Mouse (Mus musculus) layer of hippocampus, postnatal 25 days (tissue): ENCODE results near the gene Etv5. TPM values are rescaled to one million over a fixed set of nuclear protein-coding genes. Genes with fewer than 3 reads are reported as not detected.

Experiments used
- DNase-seq, 2 experiments: peaks; one replicate each; pipeline ENCODE4 v3.0.0; 2022; ENCODE audit warnings: mixed read lengths in 2 of 2, low spot score in 1 of 2; ENCODE audit errors: extremely low spot score in 1 of 2
- total RNA-seq, 2 experiments: library from RNA; stranded (reverse); gene quantifications; 2 replicates each; pipeline ENCODE4 v1.2.3; 2021

Gene Etv5
- total RNA-seq, 2 experiments from 2014 or later: 51.4 to 56.1 TPM

DNA sequence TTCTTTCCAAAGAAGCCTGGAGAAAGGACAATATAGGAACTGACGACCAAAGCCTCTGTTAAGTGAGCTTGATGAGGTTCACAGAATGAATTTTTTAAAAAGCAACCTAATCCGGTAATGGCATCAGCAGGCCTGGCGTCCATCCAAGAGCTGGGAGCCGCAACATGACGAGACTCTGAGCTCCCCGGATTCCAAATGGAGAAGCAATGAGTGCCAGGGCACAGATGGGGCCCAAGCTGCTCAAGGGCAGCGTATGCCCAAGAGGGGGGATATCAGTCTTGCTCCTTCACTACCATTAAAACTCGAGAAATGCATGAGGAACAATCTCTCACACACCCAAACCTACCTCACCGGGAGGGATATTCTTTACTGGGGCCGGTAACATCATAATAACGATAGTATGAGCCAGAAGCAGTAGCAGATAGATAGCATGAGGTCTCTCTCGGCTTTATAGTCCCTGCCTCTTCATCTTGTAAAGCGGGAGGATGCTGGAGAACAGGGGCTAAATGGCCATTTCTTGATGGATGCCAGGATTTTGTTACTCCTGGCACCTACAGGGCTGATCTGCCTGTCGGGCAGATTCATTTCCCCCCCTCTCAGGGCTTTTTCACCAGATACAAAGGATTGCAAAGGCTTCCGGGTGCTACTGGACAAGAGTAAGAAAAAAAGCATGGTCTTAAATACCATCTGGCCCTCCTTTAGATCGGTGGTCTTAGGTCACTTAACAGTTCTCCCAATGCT lies 9.1 kb downstream of the Etv5 start:
- DNase-seq: peak; percentile 64 to 76

DNA sequence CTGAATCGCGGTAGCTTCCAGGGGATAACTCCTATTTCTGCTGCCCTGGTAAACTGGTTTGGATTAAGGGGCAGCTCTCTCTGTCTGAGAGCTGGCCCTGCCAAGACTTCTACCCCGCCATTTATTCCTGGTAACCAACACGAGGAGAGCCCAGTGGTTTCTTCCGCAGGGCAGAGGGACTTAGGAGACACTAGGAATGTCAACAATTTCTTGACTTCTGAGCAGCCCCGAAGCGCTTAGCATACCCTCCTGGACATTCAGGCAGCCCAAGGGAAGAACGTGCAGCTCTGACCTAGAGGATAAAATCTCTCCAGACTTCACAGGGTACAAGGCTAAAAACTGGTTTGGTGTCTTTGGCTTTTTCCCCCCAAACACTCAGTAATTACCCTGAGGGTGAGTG lies 10.1 kb downstream of the Etv5 start:
- no peak for DNase-seq

DNA sequence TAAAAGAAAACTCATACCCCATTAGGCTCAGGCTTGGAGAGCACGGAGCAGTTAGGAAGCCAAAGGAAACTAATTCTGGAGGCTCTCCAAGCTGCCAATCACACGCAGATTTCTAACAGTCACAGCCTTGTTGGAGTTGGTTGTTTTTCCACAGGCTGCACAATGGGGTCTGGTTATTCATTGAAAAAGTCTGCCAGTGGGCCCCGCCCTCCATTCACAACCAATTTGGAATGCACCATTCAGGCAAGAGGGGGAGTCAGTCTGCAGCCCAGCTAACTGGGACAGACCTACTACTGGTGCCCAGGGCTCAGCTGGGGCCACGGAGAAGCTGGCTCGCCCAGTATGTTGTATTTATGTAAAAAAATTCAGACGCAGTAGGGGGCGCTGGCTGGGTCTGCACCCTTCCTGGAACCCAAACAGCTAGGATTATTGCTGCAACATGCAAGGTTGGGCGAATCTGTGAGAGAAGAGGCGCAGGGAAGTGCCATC lies 10.6 kb downstream of the Etv5 start:
- peak; percentile 57 to 66 for DNase-seq

DNA sequence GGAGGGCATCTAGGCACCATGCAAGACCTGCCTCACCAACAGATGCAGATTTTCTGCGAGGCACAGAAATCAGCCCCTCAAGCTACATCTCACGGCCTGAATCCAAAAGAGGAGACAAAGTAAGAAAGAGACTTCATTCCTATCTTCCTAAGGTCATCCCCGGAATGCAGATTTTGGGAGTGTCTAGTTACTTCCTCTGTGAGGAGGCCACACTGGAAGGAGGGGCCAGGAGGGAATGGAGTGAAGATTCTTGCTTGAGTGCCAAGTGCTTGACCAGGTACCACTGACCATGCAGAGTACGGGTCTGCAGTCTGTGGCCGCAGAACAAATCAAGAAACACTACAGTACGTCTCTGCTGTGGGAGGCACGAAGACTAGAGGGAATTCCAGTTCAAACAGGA lies 12.7 kb downstream of the Etv5 start:
- DNase-seq: no peak

DNA sequence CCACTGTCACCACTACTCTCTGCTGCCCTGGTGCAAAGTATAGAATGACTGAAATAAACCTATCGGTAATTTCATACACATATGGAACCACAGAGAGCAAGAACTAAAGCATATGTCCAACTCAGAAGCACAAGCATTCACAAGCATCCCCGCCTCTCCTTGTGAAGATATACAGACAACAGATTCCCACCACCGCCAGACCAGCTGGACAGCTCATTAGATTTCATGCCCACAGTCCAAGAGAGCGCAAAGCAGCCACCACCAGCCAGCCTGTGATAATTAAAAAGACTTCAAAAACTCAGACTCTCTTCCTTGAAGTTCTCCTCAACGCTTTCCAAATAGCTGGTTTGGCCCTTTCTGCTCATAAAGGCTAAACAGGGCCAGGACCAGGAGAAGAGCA lies 17.3 kb downstream of the Etv5 start:
- no peak for DNase-seq

DNA sequence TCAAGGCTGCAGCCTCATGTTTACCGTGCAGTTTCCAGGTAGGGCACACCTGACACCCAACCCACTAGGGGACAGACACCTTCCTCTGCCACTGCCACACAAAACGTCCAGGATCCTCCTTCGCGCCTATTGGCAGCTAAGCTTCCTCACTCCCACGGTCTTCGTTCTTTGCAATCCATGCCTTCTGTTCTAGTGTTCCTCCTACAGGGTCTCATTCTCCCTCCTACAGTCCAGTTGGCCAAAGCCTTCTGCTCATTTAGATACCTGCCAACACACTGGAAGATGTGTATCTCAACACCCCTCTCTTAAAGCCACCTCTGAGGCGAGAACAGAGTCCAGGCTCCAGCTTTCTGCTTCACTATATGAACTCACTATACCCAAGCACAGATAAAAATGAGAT lies 21.6 kb downstream of the Etv5 start:
- no peak for DNase-seq

DNA sequence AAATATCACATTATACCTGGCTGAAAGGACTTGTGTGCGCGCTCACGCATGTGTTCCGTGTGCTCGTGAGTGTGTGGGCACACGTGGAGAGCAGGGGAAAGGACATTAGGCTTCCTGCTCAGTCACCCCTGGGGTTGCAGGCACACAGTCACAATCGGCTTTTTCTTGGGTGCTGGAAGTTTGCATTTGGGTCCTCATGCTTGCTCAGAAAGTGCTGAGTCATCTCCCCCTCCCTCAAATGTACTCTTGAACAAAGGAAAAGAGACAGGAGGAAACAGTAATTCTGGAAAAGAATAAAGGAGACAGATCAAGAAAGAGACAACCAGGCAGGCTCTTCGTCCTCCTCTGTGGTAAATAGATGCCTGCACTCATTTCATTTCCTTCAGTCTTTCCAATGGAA lies 22.5 kb downstream of the Etv5 start:
- no peak for DNase-seq

DNA sequence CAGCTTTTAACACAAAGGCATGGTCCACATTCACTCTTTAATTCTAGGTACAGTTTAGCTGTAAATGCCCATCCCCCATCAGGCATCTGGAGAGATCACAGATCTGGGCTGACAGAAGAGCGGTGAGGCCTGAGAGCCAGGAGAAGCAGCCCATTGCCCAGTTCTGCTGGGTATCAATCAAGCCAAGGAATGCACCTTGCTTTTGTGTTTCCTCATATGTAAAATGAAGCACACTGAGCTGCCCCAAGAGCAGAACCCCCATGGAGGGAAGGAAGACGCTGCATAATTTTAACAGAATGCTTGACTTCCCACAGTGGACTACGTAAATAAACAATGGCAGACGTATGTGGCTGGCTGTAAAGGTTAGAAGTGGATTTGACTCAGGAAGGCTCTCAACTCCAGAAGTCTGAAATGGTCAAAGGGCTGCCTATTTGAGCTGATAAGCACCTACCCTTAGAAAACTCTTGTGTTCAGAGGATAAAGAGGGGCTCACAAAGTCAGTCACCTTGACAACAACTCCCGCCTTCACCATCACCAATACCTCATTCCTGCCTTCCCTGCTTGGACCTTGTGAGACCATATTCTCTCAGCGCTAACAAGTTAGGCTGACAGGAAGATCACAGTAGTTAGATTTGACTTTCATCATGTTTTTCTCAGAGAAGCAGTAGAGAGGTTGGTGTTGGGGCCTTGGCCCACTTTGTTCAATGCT lies 23.2 kb downstream of the Etv5 start:
- DNase-seq: no peak

DNA sequence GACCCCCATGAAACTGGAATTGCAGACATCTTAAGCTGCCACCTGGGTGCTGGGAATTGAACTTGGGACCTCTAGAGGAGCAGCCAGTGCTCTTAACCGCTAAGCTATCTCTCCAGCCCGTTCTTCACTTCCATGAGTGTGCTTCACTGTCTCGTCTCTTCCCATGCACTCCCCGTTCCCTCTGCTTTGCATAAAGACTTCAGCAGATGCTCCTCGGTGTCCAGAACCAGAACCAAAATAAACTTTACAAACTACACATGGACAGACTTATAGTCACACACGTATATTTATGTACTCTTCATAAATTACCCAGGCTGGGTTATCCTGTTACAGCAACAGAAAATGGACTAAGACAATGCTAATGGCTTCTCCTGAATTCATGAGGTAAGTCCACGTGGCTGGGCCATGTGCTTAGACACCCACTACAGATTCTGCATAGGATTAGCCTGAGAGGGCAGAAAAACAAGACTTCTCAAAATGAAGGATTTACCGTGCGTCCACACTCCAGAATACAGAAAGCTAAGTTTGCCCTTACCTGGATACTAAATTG lies 25.2 kb downstream of the Etv5 start:
- DNase-seq: no peak

DNA sequence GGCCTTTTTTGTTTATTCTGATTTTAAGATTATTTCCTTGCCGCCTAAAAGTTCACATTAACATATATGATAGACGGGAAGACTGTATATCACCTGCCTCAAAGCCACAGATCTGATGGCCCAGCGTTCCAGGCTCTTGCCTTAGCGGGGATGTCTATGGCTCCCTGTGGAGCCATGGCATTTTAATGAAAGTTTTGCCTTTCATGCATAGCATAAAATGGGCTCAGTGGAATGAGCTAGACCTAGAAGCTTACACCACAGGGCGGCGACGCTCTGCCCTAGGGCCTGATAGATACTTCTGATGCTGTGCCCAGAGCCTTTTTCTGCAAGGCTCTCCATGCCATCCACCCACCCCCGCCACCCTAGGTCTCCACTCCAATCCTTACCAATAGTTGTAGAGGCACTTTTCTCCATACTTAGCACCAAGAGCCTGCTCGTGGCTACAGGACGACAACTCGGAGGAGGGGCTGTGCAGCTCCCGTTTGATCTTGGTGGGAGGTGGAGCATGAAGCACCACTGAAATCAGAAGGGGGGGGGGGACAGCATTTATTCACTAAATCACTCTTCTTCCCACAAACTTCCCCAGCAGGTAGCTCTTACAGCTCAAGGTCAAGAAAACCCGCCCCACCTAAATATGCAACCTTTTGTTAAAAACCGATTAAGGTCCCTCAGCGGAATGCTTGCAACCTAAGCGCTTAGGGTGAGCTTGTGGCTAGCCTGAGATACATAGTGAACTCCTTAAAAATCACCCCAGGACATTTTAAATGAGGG lies 26.9 kb downstream of the Etv5 start:
- no peak for DNase-seq

DNA sequence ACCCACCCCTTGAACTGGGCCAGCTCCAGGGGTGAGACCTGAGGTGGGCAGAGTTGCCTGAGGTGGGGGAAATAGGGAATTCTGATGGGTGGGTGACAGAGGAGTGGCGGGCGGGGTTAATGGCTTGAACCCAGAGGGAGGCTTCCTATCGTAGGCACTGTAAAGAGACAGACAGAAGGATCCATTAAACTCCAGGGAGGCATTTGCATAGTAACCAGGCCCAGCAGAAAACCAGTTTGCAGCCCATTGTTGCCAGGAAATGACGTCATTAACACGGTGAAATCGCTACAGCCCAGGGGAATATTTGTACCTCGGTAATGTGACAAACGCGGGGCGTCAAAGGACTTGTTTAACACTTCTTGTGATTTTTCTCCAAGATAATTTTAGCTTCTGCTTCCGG lies 27.8 kb downstream of the Etv5 start:
- DNase-seq: no peak

DNA sequence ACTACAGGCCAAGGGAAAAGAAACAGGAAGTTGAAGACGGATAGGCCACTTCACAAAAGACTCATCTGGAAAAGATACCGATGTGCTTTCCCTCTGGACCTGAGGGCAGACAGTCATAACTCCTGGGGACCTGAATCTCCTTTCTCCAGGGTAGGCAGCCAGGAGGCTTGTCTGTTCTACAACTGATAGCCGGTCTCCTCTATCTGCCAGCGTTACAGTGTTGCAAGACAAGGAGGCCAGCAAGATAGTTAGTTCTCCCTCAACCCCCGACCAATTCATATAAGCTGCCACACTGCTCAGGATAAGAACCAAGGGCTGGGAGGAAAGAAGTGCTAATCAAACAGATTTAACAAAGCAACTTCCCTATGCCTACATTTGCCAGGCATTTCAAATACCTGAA lies 29.5 kb downstream of the Etv5 start:
- DNase-seq: no peak

DNA sequence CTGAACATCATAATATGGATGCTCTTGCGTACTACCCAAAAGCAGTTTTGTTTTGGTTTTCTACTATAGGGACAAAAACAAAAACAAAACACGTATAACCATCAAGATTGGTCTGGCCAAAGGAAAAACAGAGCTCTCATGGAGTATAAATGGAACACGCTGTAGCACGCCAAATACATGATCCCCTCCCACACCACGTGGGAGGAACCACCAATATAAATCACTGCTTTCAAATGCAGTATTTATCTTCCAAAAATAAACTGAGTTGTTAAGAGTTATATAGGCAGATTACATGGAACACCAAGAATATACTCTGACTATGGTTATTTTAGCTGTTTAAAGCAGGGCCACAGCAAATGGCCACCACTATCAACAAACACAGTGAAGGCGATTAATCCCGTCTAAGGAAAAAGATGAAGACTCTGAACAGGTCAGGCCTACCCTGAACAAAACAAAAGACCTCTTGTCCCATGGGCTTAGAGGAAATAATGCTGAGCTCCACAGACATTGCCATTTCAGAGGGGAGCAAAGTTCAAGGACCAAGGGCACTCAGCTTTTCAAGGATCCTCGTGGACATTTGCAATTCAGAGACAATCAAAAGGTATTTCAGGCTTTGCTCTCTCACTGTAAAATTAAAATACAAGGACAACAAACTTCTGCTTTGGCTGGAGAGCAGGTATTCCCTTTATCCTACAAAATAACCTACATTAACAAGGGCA lies 30.7 kb downstream of the Etv5 start:
- no peak for DNase-seq

DNA sequence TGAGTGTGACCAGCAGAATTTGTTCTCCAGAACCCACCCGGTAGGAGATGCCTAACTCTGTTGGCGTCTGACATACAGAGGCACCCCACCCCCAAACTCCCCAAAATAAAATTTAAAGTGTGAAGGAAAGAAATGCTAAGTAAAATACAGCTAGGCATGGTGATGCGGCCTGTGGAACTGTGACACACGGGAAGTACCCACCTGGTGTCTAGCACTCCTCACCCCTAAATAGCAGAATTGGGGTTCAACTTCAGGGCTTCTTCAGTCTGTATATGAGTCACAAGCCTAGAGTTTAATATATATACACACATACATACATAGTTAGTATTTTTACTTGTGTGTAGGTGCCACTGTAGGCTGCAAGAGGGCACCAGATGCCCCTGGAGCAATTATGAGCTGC lies 32.8 kb downstream of the Etv5 start:
- DNase-seq: no peak

DNA sequence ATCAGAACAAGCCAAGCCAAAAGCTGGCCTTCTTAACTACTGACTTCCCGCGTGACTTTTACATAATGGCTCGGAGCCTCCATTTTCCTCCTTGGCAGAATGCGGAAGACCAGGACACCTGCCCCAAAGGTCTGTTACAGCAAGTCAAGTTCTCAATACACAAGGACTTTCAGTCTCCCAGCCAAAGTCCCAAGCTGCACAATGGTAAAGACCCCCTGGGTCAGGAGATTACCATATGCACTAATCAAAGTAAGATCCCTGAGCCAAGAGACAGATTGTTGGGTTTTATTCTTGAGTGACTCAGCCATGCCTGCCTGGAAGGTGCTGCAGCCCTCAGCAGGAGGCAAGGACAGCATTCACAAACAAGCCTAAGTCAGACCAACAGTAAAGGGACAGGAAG lies 33.5 kb downstream of the Etv5 start:
- no peak for DNase-seq

DNA sequence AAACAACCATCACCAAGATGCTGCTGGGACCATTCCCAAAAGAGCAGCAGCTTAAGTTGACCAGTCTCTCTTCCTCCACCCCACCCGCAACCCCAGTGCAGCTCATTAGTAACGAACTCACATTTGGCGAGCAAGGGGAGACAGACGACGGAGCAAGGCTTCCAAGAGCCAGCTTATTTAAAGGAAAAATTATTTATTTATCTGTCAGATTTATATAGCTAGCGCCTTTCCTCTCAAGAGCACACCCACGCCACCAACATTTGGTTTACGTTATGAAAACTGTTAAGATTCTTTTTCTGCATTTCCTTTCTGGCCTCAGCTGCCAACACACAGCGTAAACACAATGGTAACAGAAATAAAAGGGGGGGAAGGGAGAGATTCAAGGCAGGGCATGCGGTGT lies 34.0 kb downstream of the Etv5 start:
- DNase-seq: no peak

DNA sequence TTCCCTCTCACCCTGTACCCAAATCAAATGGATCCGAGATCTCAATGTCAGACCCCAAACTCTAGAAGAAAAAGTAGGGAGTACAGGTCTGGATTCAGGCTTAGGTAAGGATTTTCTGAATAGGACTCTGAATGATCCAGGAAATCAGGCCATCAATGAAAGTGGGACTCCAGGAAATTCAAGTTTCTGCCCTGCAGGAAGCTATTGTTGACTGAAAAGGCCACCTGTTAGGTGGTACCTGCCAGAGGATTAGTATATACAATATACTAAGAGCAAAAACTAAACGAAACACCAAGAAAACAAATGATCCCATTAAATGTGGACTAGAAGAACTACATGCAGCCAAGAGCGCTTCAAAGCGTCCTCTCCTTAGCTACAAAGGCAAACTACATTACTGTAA lies 35.8 kb downstream of the Etv5 start:
- no peak for DNase-seq

DNA sequence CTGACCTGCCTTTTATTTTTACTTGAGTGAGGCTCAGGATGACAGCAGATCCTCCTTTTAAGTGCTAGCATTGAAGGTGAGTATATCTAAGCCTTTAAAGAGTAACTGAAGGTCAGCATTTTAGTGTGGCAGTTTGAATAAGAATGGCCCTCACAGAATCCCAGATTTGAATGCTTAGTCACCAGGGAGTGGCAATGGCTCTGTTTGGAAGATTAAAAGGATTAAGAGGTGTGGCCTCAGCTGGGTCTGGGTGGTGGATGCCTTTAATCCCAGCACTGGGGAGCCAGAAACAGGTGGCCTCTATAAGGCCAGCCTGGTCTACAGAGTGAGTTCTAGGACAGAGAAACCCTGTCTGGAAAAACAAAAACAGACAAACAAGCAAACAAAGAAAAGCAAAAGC lies 36.9 kb downstream of the Etv5 start:
- DNase-seq: no peak

DNA sequence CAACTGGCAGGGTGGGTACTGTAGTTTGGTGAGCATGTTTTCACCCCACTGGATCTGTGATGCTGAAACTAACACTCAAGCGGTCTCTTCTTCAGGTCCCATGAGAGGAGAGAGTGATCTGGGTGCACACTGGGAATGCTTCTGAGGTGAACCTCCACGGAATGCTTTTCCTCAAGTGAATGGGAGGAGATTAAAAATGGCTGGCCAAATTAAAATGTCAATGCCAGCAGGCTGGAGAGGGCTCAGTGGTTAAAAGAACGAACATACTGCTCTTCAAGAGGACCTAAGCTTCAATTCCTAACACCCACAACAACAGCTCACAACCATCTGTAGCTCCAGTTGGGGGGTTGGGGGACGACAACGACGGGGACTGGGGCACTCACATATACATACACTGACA lies 39.3 kb downstream of the Etv5 start:
- DNase-seq: no peak

DNA sequence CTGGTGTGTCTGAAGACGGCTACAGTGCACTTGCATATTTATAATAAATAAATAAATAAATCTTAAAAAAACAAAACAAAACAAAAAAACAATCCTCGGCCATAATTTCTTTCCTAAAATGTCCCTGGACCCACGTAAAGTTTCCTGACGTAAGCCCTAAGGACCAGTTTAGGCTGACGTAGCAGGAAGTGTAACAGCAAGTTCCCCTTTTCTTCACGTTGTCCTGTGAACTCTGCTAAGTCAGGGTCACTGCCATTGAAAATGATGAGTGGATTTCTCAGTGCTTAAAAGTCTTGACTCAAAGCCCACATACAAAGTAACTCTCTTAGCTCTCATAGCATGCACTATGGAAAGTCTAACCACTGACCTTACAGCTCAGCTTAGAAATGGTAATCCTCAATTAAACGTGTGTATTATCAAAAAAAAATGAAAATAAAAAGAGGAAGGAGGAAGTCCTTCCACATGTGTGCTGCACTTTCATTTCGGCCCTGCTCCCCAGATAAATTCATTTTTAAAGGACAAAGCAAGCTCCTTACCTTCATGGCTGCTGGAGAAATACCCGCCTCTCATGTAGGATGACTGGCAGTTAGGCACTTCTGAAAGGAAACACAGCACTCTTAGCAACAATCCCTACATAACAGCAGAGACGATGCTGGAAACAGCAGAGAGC lies 40.6 kb downstream of the Etv5 start:
- DNase-seq: no peak
